Mouse (Mus musculus): Measurements from ENCODE around the gene Fam213a. TPM values are rescaled to one million over a fixed set of nuclear protein-coding genes. Genes with fewer than 3 reads are reported as not detected.

Fam213a gene
- polyA plus RNA-seq, 1 experiment: 66.8 TPM

Other genes starting within 250 kb of the Fam213a start
- 0.57 and 0.58 TPM in 2 replicates for gene Sh2d4b, start 120.5 kb downstream of the Fam213a start, polyA plus RNA-seq (2012; rRNA removed)
- gene Tspan14, start 47.0 kb downstream of the Fam213a start, polyA plus RNA-seq (2012; rRNA removed): 100 and 106 TPM in 2 replicates
- gene Dydc2, start 55.4 kb upstream of the Fam213a start, polyA plus RNA-seq (2012; rRNA removed): 0.19 and 0.22 TPM in 2 replicates
- 0.22 TPM in 1 of 2 replicates, not detected in the other for gene Dydc1, start 59.1 kb upstream of the Fam213a start, polyA plus RNA-seq (2012; rRNA removed)
- gene Mat1a, start 91.2 kb upstream of the Fam213a start, polyA plus RNA-seq (2012; rRNA removed): 0.49 and 1.2 TPM in 2 replicates
- gene Sftpa1, start 118.0 kb upstream of the Fam213a start, polyA plus RNA-seq (2012; rRNA removed): not detected in 2 replicates
- gene Mbl1, start 137.7 kb upstream of the Fam213a start, polyA plus RNA-seq (2012; rRNA removed): not detected in 2 replicates
- gene Sftpd, start 171.4 kb upstream of the Fam213a start, polyA plus RNA-seq (2012; rRNA removed): 0.08 and 0.22 TPM in 2 replicates